Mouse (Mus musculus): ENCODE data around the gene Rfc2. TPM values are rescaled to one million over a fixed set of nuclear protein-coding genes. Genes with fewer than 3 reads are reported as not detected.

Rfc2 gene
- 48.8 and 52.3 TPM in 2 replicates for polyA plus RNA-seq (2012; rRNA removed)

GRCm38 (mm10) chr5:134581146-134581545, at the start of gene Rfc2:
Gene Rfc2 (plus strand): TSS chr5:134581366.

GRCm38 (mm10) chr5:134552110-134552972, 28.8 kb upstream of the Rfc2 start, which contains the start of gene Clip2:
Gene Clip2 (minus strand): TSS chr5:134552434.

GRCm38 (mm10) chr5:134560071-134560449, 21.1 kb upstream of the Rfc2 start, which contains the start of gene Syna:
Gene Syna (minus strand): TSS chr5:134560171.

GRCm38 (mm10) chr5:134614802-134615201, 33.6 kb downstream of the Rfc2 start, which contains the start of gene Lat2:
Gene Lat2 (minus strand): TSS chr5:134615025.

GRCm38 (mm10) chr5:134639269-134639682, 58.1 kb downstream of the Rfc2 start, which contains the start of gene Eif4h:
Gene Eif4h (minus strand): TSS chr5:134639490.

Other genes with a start within 250 kb of the Rfc2 start
- gene Gtf2ird1, start 124.7 kb upstream of the Rfc2 start, polyA plus RNA-seq (2012; rRNA removed), result 52.0 and 54.4 TPM in 2 replicates
- 44.3 and 46.8 TPM in 2 replicates for gene Clip2, start 28.9 kb upstream of the Rfc2 start, polyA plus RNA-seq (2012; rRNA removed)
- gene Syna, start 21.2 kb upstream of the Rfc2 start, polyA plus RNA-seq (2012; rRNA removed), result 0.20 and 0.30 TPM in 2 replicates
- gene Lat2, start 33.7 kb downstream of the Rfc2 start, polyA plus RNA-seq (2012; rRNA removed), result 3.9 and 5.4 TPM in 2 replicates
- 185 and 234 TPM in 2 replicates for gene Eif4h, start 58.1 kb downstream of the Rfc2 start, polyA plus RNA-seq (2012; rRNA removed)
- gene Limk1, start 107.2 kb downstream of the Rfc2 start, polyA plus RNA-seq (2012; rRNA removed), result 9.9 and 11.1 TPM in 2 replicates
- 71.0 and 93.8 TPM in 2 replicates for gene Eln, start 166.0 kb downstream of the Rfc2 start, polyA plus RNA-seq (2012; rRNA removed)

All from colon, adult 2 months (tissue).